Mouse (Mus musculus): ENCODE measurements around the gene Megf8. TPM values are rescaled to one million over a fixed set of nuclear protein-coding genes. Genes with fewer than 3 reads are reported as not detected.

The Megf8 gene
- polyA plus RNA-seq, 1 experiment: 32.9 TPM

DNA sequence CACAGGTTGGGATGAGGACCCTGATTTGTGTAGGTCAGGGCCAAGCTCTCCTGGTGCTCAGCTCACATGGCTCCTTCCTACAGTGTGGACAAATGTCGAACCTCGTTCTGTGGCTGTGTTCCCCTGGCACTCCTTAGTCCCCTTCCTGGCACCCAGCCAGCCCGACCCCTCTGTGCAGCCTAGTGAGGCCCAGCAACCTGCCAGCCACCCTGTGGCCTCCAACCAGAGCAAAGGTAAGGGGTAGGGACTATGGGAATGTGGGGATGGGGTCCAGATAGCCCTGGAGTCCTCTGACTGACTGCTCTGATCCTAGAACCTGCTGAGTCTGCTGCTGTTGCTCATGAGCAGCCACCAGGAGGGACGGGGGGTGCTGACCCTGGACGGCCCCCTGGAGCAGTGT, 32.2 kb upstream of the Megf8 start:
- H3K4me3 ChIP-seq (ENCODE audit: insufficient read depth, low read length): peak overlapping the region; percentile 95; the same call in 1 of the 2 replicates
- H3K27ac ChIP-seq (ENCODE audit: insufficient read depth, low read length): no peak overlapping the region
- peaks cover 16% of the 10 kb centered on the region; the same call in 1 of the 2 replicates for H3K4me1 ChIP-seq (ENCODE audit: control insufficient read depth, insufficient read depth, low read length)
- TF ChIP-seq CTCF (IDR thresholded peaks at IDR 0.05; ENCODE audit: borderline replicate concordance, insufficient read depth, low read length) (no peak), POLR2A (IDR thresholded peaks at IDR 0.05; ENCODE audit: low read depth, low read length) (no peak)

DNA sequence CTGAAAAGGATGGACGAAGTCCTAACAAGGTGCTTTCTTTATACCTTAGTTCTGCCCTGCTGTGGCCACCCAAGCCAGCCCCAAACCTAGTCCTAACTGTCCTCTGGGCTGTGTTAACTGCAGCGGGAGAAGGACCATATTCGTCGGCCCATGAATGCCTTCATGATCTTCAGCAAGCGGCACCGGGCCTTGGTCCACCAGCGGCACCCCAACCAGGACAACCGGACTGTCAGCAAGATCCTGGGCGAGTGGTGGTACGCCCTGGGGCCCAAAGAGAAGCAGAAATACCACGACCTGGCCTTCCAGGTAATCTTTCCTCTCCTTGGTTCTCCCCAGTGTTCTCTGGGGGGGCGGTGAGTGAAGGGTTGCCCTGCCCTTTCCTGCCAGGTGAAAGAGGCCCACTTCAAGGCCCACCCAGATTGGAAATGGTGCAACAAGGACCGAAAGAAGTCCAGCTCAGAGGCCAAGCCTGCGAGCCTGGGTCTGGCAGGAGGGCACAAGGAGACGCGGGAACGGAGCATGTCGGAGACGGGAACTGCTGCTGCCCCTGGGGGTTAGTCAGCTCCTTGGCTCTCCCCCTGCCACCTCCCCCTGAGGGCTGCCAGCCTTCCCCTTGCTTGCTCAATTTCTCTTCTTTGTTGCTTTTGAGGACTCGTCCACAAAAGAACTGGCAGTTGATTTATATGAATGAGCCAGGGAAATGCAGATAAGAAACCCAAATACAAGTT, 31.3 kb upstream of the Megf8 start:
- H3K27ac ChIP-seq (ENCODE audit: insufficient read depth, low read length): no peak overlapping the region
- H3K4me1 ChIP-seq (ENCODE audit: control insufficient read depth, insufficient read depth, low read length): peaks cover 15% of the 10 kb centered on the region; the same call in 1 of the 2 replicates
- no peak for TF ChIP-seq CTCF (IDR thresholded peaks at IDR 0.05; ENCODE audit: borderline replicate concordance, insufficient read depth, low read length)
- TF ChIP-seq POLR2A (IDR thresholded peaks at IDR 0.05; ENCODE audit: low read depth, low read length): no peak
- no peak overlapping the region for H3K4me3 ChIP-seq (ENCODE audit: insufficient read depth, low read length)

DNA sequence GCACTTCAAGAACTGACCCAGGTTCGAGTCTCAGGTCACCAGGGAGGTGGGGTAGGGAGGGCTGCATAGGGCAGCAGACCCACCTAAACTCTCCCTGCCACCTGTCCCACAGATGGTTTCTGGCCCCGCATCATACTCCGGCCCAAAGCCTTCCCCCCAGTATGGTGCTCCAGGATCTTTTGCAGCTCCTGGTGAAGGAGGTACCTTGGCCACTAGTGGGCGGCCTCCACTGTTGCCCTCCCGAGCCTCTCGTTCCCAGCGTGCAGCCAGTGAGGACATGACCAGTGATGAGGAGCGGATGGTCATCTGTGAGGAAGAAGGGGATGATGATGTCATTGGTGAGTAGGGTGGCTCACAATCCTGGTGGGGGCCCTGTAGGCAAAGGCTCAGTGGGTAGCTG, 30.0 kb upstream of the Megf8 start:
- TF ChIP-seq CTCF (IDR thresholded peaks at IDR 0.05; ENCODE audit: borderline replicate concordance, insufficient read depth, low read length) (no peak), POLR2A (IDR thresholded peaks at IDR 0.05; ENCODE audit: low read depth, low read length) (no peak)
- peaks cover 5% of the 10 kb centered on the region; the same call in 1 of the 2 replicates for H3K4me1 ChIP-seq (ENCODE audit: control insufficient read depth, insufficient read depth, low read length)
- H3K27ac ChIP-seq (ENCODE audit: insufficient read depth, low read length): no peak overlapping the region
- H3K4me3 ChIP-seq (ENCODE audit: insufficient read depth, low read length): no peak overlapping the region

DNA sequence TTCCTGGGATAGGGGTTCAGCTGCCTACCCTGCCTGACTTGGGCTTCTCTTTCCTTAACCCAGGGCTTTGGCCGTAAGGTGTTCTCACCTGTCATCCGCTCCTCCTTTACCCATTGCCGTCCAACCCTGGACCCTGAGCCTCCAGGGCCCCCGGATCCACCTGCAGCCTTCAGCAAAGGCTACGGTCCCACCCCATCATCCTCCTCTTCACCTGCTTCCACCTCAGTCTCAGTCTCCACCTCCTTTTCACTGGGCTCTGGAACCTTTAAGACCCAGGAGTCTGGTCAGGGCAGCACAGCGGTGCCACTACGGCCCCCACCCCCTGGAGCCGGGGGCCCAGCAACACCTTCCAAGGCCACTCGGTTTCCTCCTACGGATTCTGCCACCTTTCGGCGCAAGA, 29.0 kb upstream of the Megf8 start:
- peaks cover 5% of the 10 kb centered on the region; the same call in 1 of the 2 replicates for H3K4me1 ChIP-seq (ENCODE audit: control insufficient read depth, insufficient read depth, low read length)
- H3K27ac ChIP-seq (ENCODE audit: insufficient read depth, low read length): no peak overlapping the region
- H3K4me3 ChIP-seq (ENCODE audit: insufficient read depth, low read length): no peak overlapping the region
- no peak for TF ChIP-seq POLR2A (IDR thresholded peaks at IDR 0.05; ENCODE audit: low read depth, low read length)
- no peak for TF ChIP-seq CTCF (IDR thresholded peaks at IDR 0.05; ENCODE audit: borderline replicate concordance, insufficient read depth, low read length)

DNA sequence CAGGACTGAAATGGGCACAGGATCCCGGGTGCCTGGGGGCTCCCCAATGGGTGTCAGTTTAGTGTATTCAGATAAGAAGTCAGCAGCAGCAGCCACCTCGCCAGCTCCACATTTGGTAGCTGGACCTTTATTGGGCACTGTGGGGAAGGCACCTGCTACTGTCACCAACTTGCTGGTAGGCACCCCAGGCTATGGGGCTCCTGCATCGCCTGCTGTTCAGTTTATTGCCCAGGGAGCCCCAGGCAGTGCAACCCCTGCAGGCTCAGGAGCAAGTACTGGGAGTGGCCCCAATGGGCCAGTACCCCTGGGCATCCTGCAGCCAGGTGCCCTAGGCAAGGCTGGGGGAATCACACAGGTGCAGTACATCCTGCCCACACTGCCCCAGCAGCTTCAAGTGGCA, 28.2 kb upstream of the Megf8 start:
- TF ChIP-seq POLR2A (IDR thresholded peaks at IDR 0.05; ENCODE audit: low read depth, low read length) (no peak), CTCF (IDR thresholded peaks at IDR 0.05; ENCODE audit: borderline replicate concordance, insufficient read depth, low read length) (no peak)
- Histone ChIP-seq H3K4me1 (ENCODE audit: control insufficient read depth, insufficient read depth, low read length) (peaks cover 5% of the 10 kb centered on the region; the same call in 1 of the 2 replicates), H3K27ac (ENCODE audit: insufficient read depth, low read length) (no peak overlapping the region), H3K4me3 (ENCODE audit: insufficient read depth, low read length) (no peak overlapping the region)

DNA sequence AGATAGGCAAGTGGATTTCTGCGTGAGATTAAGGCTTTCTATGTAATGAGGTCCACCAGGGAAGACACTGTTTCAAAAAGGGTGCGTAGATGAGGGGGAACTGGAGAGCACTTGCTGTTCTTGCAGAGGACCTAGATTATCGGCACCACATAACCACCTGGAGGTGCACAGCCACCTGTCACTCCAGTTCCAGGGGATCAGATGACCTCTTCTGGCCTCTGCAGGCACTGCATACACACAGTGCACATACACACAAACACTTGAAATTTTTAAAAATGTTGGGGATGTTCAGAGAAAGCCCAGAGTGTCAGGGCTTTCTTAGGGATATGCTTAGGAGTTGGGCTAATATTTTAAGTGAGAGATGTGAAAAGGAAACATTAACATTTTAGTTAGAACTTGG, 27.0 kb upstream of the Megf8 start:
- TF ChIP-seq CTCF (IDR thresholded peaks at IDR 0.05; ENCODE audit: borderline replicate concordance, insufficient read depth, low read length) (no peak), POLR2A (IDR thresholded peaks at IDR 0.05; ENCODE audit: low read depth, low read length) (no peak)
- H3K27ac ChIP-seq (ENCODE audit: insufficient read depth, low read length): no peak overlapping the region

DNA sequence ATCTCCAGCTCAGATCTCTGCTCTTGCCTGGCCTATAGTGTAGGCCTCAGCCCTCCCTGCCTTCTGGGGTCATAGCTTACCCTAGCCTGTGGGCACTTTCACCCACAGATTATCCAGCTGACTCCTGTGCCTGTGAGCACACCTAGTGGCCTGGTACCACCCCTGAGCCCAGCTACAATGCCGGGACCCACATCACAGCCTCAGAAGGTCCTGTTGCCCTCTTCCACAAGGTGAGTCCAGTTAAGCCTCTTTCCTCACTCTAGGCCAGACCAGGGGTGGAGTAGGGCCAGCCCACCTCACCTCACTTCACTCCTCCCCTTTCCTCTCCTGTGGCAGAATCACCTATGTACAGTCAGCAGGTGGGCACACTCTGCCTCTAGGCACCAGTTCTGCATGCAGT, 26.5 kb upstream of the Megf8 start:
- no peak for TF ChIP-seq POLR2A (IDR thresholded peaks at IDR 0.05; ENCODE audit: low read depth, low read length)
- TF ChIP-seq CTCF (IDR thresholded peaks at IDR 0.05; ENCODE audit: borderline replicate concordance, insufficient read depth, low read length): no peak
- no peak overlapping the region for H3K27ac ChIP-seq (ENCODE audit: insufficient read depth, low read length)

More for the DNA sequence above, 27.0 kb upstream of the Megf8 start:
- H3K4me1 ChIP-seq (ENCODE audit: control insufficient read depth, insufficient read depth, low read length): no peaks in the 10 kb centered on the region
- no peak overlapping the region for H3K4me3 ChIP-seq (ENCODE audit: insufficient read depth, low read length)

DNA sequence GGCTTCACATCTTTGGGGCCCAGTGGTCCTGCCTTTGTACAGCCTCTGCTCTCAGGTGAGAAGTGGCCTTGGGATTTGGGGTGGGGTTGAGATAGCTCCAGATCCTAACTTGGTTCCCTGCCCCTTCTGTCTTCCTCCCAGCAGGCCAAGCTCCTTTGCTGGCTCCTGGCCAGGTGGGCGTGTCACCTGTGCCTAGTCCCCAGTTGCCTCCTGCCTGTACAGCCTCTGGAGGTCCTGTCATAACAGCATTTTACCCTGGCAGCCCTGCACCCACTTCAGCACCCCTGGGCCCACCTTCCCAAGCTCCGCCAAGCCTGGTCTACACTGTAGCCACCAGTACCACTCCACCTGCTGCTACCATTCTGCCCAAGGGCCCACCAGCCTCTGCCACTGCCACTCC, 26.1 kb upstream of the Megf8 start:
- H3K4me1 ChIP-seq (ENCODE audit: control insufficient read depth, insufficient read depth, low read length): no peaks in the 10 kb centered on the region
- TF ChIP-seq POLR2A (IDR thresholded peaks at IDR 0.05; ENCODE audit: low read depth, low read length) (no peak), CTCF (IDR thresholded peaks at IDR 0.05; ENCODE audit: borderline replicate concordance, insufficient read depth, low read length) (no peak)

More for the DNA sequence above, 26.5 kb upstream of the Megf8 start:
- H3K4me3 ChIP-seq (ENCODE audit: insufficient read depth, low read length): no peak overlapping the region
- no peaks in the 10 kb centered on the region for H3K4me1 ChIP-seq (ENCODE audit: control insufficient read depth, insufficient read depth, low read length)

DNA sequence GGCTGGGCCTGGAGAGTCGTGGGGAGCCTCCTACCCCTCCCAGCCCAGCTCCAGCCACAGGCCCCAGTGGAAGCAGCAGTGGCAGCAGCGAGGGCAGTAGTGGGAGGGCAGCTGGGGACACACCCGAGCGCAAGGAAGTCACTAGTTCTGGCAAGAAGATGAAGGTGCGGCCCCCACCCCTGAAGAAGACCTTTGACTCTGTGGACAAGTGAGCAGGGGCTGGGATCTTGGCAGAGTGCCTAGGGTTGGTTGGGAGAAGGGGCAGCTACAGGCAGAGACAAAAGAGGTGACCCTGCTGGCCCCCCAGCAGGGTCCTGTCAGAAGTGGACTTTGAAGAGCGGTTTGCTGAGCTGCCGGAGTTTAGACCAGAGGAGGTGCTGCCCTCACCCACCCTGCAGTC, 24.9 kb upstream of the Megf8 start:
- H3K4me3 ChIP-seq (ENCODE audit: insufficient read depth, low read length): no peak overlapping the region

More for the DNA sequence above, 26.1 kb upstream of the Megf8 start:
- Histone ChIP-seq H3K27ac (ENCODE audit: insufficient read depth, low read length) (no peak overlapping the region), H3K4me3 (ENCODE audit: insufficient read depth, low read length) (no peak overlapping the region)

DNA sequence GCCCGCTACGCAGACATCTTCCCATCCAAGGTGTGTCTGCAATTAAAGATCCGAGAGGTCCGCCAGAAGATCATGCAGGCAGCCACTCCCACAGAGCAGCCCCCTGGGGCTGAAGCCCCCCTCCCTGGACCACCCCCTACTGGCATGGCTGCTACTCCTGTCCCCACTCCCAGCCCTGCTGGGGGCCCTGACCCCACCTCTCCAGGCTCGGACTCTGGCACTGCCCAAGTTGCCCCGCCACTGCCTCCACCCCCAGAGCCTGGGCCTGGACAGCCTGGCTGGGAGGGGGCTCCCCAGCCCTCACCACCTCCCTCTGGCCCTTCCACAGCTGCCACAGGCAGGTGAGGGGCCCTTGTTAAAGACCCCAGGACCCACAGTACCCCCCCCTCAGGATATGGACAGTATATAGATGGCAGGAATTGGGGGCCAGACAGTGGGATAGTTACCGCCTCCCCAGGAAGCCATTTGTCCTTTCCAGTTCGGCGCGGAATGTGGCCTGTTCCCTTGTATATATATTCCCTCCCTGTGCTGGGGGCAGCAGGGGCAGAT, 23.7 kb upstream of the Megf8 start:
- H3K27ac ChIP-seq (ENCODE audit: insufficient read depth, low read length): no peak overlapping the region
- TF ChIP-seq POLR2A (IDR thresholded peaks at IDR 0.05; ENCODE audit: low read depth, low read length) (no peak), CTCF (IDR thresholded peaks at IDR 0.05; ENCODE audit: borderline replicate concordance, insufficient read depth, low read length) (no peak)

More for the DNA sequence above, 24.9 kb upstream of the Megf8 start:
- Histone ChIP-seq H3K4me1 (ENCODE audit: control insufficient read depth, insufficient read depth, low read length) (no peaks in the 10 kb centered on the region), H3K27ac (ENCODE audit: insufficient read depth, low read length) (no peak overlapping the region)
- TF ChIP-seq POLR2A (IDR thresholded peaks at IDR 0.05; ENCODE audit: low read depth, low read length) (no peak), CTCF (IDR thresholded peaks at IDR 0.05; ENCODE audit: borderline replicate concordance, insufficient read depth, low read length) (no peak)

More for the DNA sequence above, 23.7 kb upstream of the Megf8 start:
- no peak overlapping the region for H3K4me3 ChIP-seq (ENCODE audit: insufficient read depth, low read length)
- no peaks in the 10 kb centered on the region for H3K4me1 ChIP-seq (ENCODE audit: control insufficient read depth, insufficient read depth, low read length)
